Mouse (Mus musculus): ENCODE results near the gene Gm21732. TPM values are rescaled to one million over a fixed set of nuclear protein-coding genes. Genes with fewer than 3 reads are reported as not detected.
"Not testable (repeated sequence)": the region's sequence is repeated elsewhere in the genome, so short reads cannot be mapped to it uniquely, and the experiment has no call there.

Gene Gm21732
- polyA plus RNA-seq (2012; ENCODE audit: insufficient read depth, insufficient read length, missing spikeins), result not detected in 2 replicates

- not testable (repeated sequence) for H3K4me1 ChIP-seq (ENCODE audit: control insufficient read depth, insufficient read depth, low read length); H3K27ac ChIP-seq (ENCODE audit: insufficient read depth, low read depth, low read length); H3K4me3 ChIP-seq (ENCODE audit: insufficient read depth, low read length)
Observed at GRCm38 (mm10) chrY:38575591-38575990, at the start of gene Gm21732. TSS of gene Gm21732 (minus strand) at chrY:38575691.

Other genes with a start within 250 kb of the Gm21732 start
- not detected in 2 replicates for gene Gm20897, start 73.5 kb downstream of the Gm21732 start, polyA plus RNA-seq (2012; ENCODE audit: insufficient read depth, insufficient read length, missing spikeins)